Mouse (Mus musculus) spleen, adult 2 months (tissue): ENCODE results near the gene Nrsn2. TPM values are rescaled to one million over a fixed set of nuclear protein-coding genes. Genes with fewer than 3 reads are reported as not detected.

Experiments
- DNase-seq, 2 experiments: peaks; one replicate each; pipeline versions ENCODE4 v3.0.0 to v3.0.0-alpha.2; 2012 to 2021; ENCODE audit warnings: low spot score in 2 of 2, low read depth in 1 of 2
- H3K27ac ChIP-seq: fragments of 200-500 bp; 2 replicates; pipeline ENCODE4 v1.5.1; 2012; ENCODE audit warnings: low read length, inconsistent platforms; ENCODE audit not compliant: insufficient read depth
- H3K27me3 ChIP-seq: fragments of 200-500 bp; 2 replicates; pipeline ENCODE4 v1.6.1; 2012; ENCODE audit warnings: mild to moderate bottlenecking, moderate library complexity, low read length, inconsistent platforms; ENCODE audit not compliant: control insufficient read depth, insufficient read depth
- H3K36me3 ChIP-seq: fragments of 200-500 bp; 2 replicates; pipeline ENCODE4 v1.6.1; 2012; ENCODE audit warnings: mild to moderate bottlenecking, low read length, inconsistent platforms; ENCODE audit not compliant: control insufficient read depth, insufficient read depth
- H3K4me1 ChIP-seq: fragments of 200-500 bp; 2 replicates; pipeline ENCODE4 v1.6.1; 2011; ENCODE audit warnings: inconsistent platforms; ENCODE audit not compliant: control insufficient read depth, insufficient read depth, insufficient read length
- H3K4me3 ChIP-seq: fragments of 200-500 bp; 2 replicates; pipeline ENCODE4 v1.5.1; 2011; ENCODE audit warnings: mild to moderate bottlenecking, inconsistent platforms; ENCODE audit not compliant: insufficient read depth, insufficient read length; ENCODE audit errors: extremely low read depth
- CTCF ChIP-seq: fragments of 200-500 bp; IDR thresholded peaks from 2 replicates; pipeline ENCODE4 v1.5.1; 2011; ENCODE audit warnings: mild to moderate bottlenecking, inconsistent platforms; ENCODE audit not compliant: insufficient read depth, insufficient read length, insufficient replicate concordance; ENCODE audit errors: extremely low read depth
- POLR2A ChIP-seq: fragments of 200-500 bp; IDR thresholded peaks from 2 replicates; pipeline ENCODE4 v1.6.1; 2011; ENCODE audit warnings: low read depth, low read length, inconsistent platforms
- WGBS: fragments of 180-500 bp; shearing (Covaris S2); methylation state at CpG from one replicate; pipeline ENCODE4 v1.1.7; 2018; 5-methylcytosine and 5-hydroxymethylcytosine counted together
- polyA plus RNA-seq: library from polyadenylated mRNA; depleted of rRNA; stranded (reverse); fragments of >200 nt; gene quantifications from 2 replicates; pipeline ENCODE4 v1.2.3, GENCODE M21; 2012

Gene Nrsn2
- polyA plus RNA-seq, 1 experiment = not detected

- peak in 1 of 2 experiments; percentile 33 for DNase-seq
- Histone ChIP-seq H3K4me3 (no peak overlapping the region), H3K4me1 (peaks cover 4% of the 10 kb centered on the region), H3K27me3 (peaks cover 2% of the 10 kb centered on the region; the same call in 1 of the 2 replicates), H3K36me3 (no peaks in the 10 kb centered on the region), H3K27ac (no peak overlapping the region)
- TF ChIP-seq POLR2A (no peak), CTCF (peak; percentile 64; the same call in 1 of the 2 replicates)
- WGBS = 25% methylated on average over 3 of the region's 3 CpGs
Observed at GRCm38 (mm10) chr2:152392786-152393185, 16.3 kb upstream of the Nrsn2 start.

GRCm38 (mm10) chr2:152384191-152384590 lies 7.8 kb upstream of the Nrsn2 start:
- WGBS = 95% methylated on average over 4 of the region's 4 CpGs
- H3K4me3 ChIP-seq = no peak overlapping the region
- no peak overlapping the region for H3K27ac ChIP-seq
- no peaks in the 10 kb centered on the region for H3K36me3 ChIP-seq
- DNase-seq = no peak
- TF ChIP-seq CTCF (no peak), POLR2A (no peak)
- no peaks in the 10 kb centered on the region for H3K27me3 ChIP-seq
- H3K4me1 ChIP-seq = no peaks in the 10 kb centered on the region

GRCm38 (mm10) chr2:152375652-152376344 lies 640 bp downstream of the Nrsn2 start:
- Histone ChIP-seq H3K27me3 (peaks cover 6% of the 10 kb centered on the region), H3K4me3 (no peak overlapping the region), H3K27ac (no peak overlapping the region), H3K4me1 (no peaks in the 10 kb centered on the region), H3K36me3 (no peaks in the 10 kb centered on the region)
- 40% methylated on average over 21 of the region's 21 CpGs for WGBS
- TF ChIP-seq CTCF (no peak), POLR2A (no peak)
- no peak for DNase-seq

GRCm38 (mm10) chr2:152373547-152373946 lies 2.9 kb downstream of the Nrsn2 start:
- Histone ChIP-seq H3K27me3 (peaks cover 6% of the 10 kb centered on the region), H3K4me1 (no peaks in the 10 kb centered on the region), H3K36me3 (no peaks in the 10 kb centered on the region), H3K4me3 (no peak overlapping the region), H3K27ac (no peak overlapping the region)
- 60% methylated on average over 9 of the region's 9 CpGs for WGBS
- DNase-seq = no peak
- TF ChIP-seq CTCF = no peak
- TF ChIP-seq POLR2A = no peak

DNA sequence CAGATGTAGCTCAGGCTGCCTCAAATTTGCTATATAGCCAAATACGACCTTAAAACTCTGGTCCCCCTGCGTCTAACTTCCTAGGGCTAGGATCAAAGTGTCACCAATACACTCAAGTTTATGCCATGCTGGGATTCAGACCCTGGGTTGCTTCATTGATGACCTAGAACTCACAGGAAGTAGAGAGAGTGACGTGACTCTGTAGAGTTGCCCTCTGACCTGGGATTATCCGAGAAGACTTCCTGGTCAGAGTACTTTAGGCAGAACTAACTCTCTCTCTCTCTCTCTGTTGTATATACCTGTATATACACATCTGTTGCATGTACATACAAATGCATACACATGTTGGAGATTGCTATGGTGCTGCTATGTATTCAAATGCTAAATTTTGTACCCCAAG lies 3.8 kb downstream of the Nrsn2 start:
- no peaks in the 10 kb centered on the region for H3K36me3 ChIP-seq
- H3K27me3 ChIP-seq = peaks cover 6% of the 10 kb centered on the region
- no peak for DNase-seq
- H3K4me3 ChIP-seq = no peak overlapping the region
- 63% methylated on average over 4 of the region's 4 CpGs for WGBS
- no peak overlapping the region for H3K27ac ChIP-seq
- H3K4me1 ChIP-seq = no peaks in the 10 kb centered on the region
- no peak for TF ChIP-seq POLR2A
- TF ChIP-seq CTCF = no peak

- 38% methylated on average over 7 of the region's 7 CpGs for WGBS
- TF ChIP-seq POLR2A (no peak), CTCF (no peak)
- peaks cover 6% of the 10 kb centered on the region for H3K27me3 ChIP-seq
- no peak overlapping the region for H3K27ac ChIP-seq
- no peaks in the 10 kb centered on the region for H3K4me1 ChIP-seq
- H3K4me3 ChIP-seq = no peak overlapping the region
- no peak for DNase-seq
- no peaks in the 10 kb centered on the region for H3K36me3 ChIP-seq
Observed at GRCm38 (mm10) chr2:152372104-152372503, 4.3 kb downstream of the Nrsn2 start.

DNA sequence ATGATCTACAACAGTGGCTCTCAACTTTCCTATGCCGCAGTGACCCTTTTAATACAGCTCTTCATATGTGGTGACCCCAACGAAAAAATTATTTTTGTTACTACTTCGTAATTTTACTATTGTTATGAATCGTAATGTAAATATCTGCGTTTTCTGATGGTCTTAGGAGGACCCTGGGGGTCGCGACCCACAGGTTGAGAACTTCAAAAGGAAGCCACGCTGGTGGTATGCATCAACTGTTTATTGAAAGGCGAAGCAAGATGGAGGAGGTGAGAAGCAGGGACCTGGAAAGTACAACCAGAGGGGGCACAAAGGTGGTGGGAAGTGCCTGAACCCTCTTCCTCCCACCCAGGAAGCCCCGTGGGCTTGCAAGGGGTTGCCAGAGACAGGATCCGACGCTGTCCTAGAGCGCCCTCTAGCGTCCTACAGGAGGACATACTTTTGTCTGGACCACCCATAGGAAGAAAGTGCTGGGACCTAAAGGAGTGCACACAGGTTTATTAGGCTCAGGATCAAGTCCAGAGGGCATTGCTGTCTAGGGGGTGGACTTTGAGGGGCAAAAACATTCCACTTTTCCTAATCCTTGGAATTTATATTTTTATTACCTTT lies 7.8 kb downstream of the Nrsn2 start:
- peak; percentile 38 to 44 for DNase-seq
- Histone ChIP-seq H3K4me1 (no peaks in the 10 kb centered on the region), H3K27ac (no peak overlapping the region), H3K36me3 (no peaks in the 10 kb centered on the region), H3K27me3 (no peaks in the 10 kb centered on the region), H3K4me3 (no peak overlapping the region)
- 35% methylated on average over 14 of the region's 14 CpGs for WGBS
- TF ChIP-seq POLR2A (no peak), CTCF (peak; percentile 82; the same call in 1 of the 2 replicates)
